Mouse (Mus musculus): ENCODE results near the gene Pknox2.

GRCm38 (mm10) chr9:36883569-36883968 lies 263.6 kb downstream of the Pknox2 start:
- no peak for TF ChIP-seq CTCF (conservative IDR thresholded peaks at IDR 0.05; ENCODE audit: low read length)
- TF ChIP-seq NANOG (IDR thresholded peaks at IDR 0.05; ENCODE audit: borderline replicate concordance, low read length), result no peak

Data from E14TG2a.4 (cell line).